Mouse (Mus musculus) activated CD4-positive, CD25-positive, alpha-beta regulatory T cell, adult 4 months (primary cell): ENCODE measurements around the gene Adamts4. TPM values are rescaled to one million over a fixed set of nuclear protein-coding genes. Genes with fewer than 3 reads are reported as not detected.

ENCODE experiments used
- ATAC-seq: one replicate; pipeline ENCODE4 v1.8.0; 2017
- polyA plus RNA-seq, 2 experiments: library from polyadenylated mRNA; unstranded; fragments of 100-300 nt; shearing (Covaris generic); gene quantifications; one replicate each; pipeline ENCODE4 v1.2.1; 2017

Gene Adamts4
- polyA plus RNA-seq, 2 experiments from 2014 or later, result 0.09 TPM; not detected in 1

- peak; percentile 73 for ATAC-seq
Measured at GRCm38 (mm10) chr1:171256937-171257548, 6.8 kb downstream of the Adamts4 start.

- ATAC-seq, result no peak
Measured at GRCm38 (mm10) chr1:171257781-171258180, 7.6 kb downstream of the Adamts4 start.

- ATAC-seq, result no peak
Measured at GRCm38 (mm10) chr1:171258921-171259320, 8.7 kb downstream of the Adamts4 start.

GRCm38 (mm10) chr1:171260316-171260715 lies 10.1 kb downstream of the Adamts4 start:
- no peak for ATAC-seq

GRCm38 (mm10) chr1:171262594-171263130 lies 12.4 kb downstream of the Adamts4 start:
- peak; percentile 64 for ATAC-seq

- no peak for ATAC-seq
Measured at GRCm38 (mm10) chr1:171263185-171263611, 13.0 kb downstream of the Adamts4 start.

- no peak for ATAC-seq
Measured at GRCm38 (mm10) chr1:171263666-171264461, 13.6 kb downstream of the Adamts4 start.

- no peak for ATAC-seq
Measured at GRCm38 (mm10) chr1:171265971-171266744, 15.9 kb downstream of the Adamts4 start.

GRCm38 (mm10) chr1:171268341-171268740 lies 18.1 kb downstream of the Adamts4 start:
- no peak for ATAC-seq

GRCm38 (mm10) chr1:171269848-171270572 lies 19.8 kb downstream of the Adamts4 start, which contains the start of gene B4galt3:
Gene B4galt3 (plus strand): TSS chr1:171270328.
- ATAC-seq, result peak; percentile 99

GRCm38 (mm10) chr1:171270573-171270900 lies 20.3 kb downstream of the Adamts4 start:
- peak; percentile 39 for ATAC-seq

GRCm38 (mm10) chr1:171271196-171271595 lies 21.0 kb downstream of the Adamts4 start:
- no peak for ATAC-seq

GRCm38 (mm10) chr1:171271622-171272021 lies 21.4 kb downstream of the Adamts4 start:
- no peak for ATAC-seq

GRCm38 (mm10) chr1:171272086-171272485 lies 21.9 kb downstream of the Adamts4 start:
- no peak for ATAC-seq

GRCm38 (mm10) chr1:171274171-171274570 lies 23.9 kb downstream of the Adamts4 start:
- ATAC-seq, result no peak

GRCm38 (mm10) chr1:171275144-171275734 lies 25.0 kb downstream of the Adamts4 start:
- ATAC-seq, result no peak

- no peak for ATAC-seq
Measured at GRCm38 (mm10) chr1:171276110-171276748, 26.0 kb downstream of the Adamts4 start.

- ATAC-seq, result no peak
Measured at GRCm38 (mm10) chr1:171277736-171278135, 27.5 kb downstream of the Adamts4 start.

- no peak for ATAC-seq
Measured at GRCm38 (mm10) chr1:171278436-171278835, 28.2 kb downstream of the Adamts4 start.

- no peak for ATAC-seq
Measured at GRCm38 (mm10) chr1:171279012-171279705, 28.9 kb downstream of the Adamts4 start.

GRCm38 (mm10) chr1:171279721-171280120 lies 29.5 kb downstream of the Adamts4 start:
- no peak for ATAC-seq
